Mouse (Mus musculus) ES-Bruce4 (cell line): ENCODE data around the gene Gzme. TPM values are rescaled to one million over a fixed set of nuclear protein-coding genes. Genes with fewer than 3 reads are reported as not detected.
"Not testable (repeated sequence)": the region's sequence is repeated elsewhere in the genome, so short reads cannot be mapped to it uniquely, and the experiment has no call there.

Experiments
- H3K27ac ChIP-seq: 2 replicates; pipeline ENCODE4 v1.5.1; 2012; ENCODE audit warnings: low read length, inconsistent platforms; ENCODE audit not compliant: insufficient read depth
- H3K27me3 ChIP-seq: 2 replicates; pipeline ENCODE4 v1.6.1; 2012; ENCODE audit warnings: mild to moderate bottlenecking, low read length, inconsistent platforms; ENCODE audit not compliant: control insufficient read depth, poor library complexity, insufficient read depth, severe bottlenecking
- H3K36me3 ChIP-seq: 2 replicates; pipeline ENCODE4 v1.6.1; 2012; ENCODE audit warnings: inconsistent platforms, mild to moderate bottlenecking, low read length, moderate library complexity; ENCODE audit not compliant: control insufficient read depth, poor library complexity, insufficient read depth, severe bottlenecking
- H3K4me1 ChIP-seq: one replicate; pipeline ENCODE4 v1.8.1; 2011; ENCODE audit warnings: low read length; ENCODE audit not compliant: control insufficient read depth, insufficient read depth
- H3K4me3 ChIP-seq: 2 replicates; pipeline ENCODE4 v1.5.1; 2011; ENCODE audit warnings: low read depth, mild to moderate bottlenecking, low read length
- H3K9ac ChIP-seq: 2 replicates; pipeline ENCODE4 v1.6.1; 2012; ENCODE audit warnings: low read depth, mild to moderate bottlenecking, inconsistent platforms; ENCODE audit not compliant: poor library complexity, severe bottlenecking
- H3K9me3 ChIP-seq: replicated peaks from 2 replicates; pipeline ENCODE4 v1.6.1; 2012; ENCODE audit warnings: mild to moderate bottlenecking, low read length, inconsistent platforms; ENCODE audit not compliant: control insufficient read depth, poor library complexity, insufficient read depth, severe bottlenecking
- CTCF ChIP-seq: IDR thresholded peaks from one replicate; pipeline ENCODE4 v1.8.1; 2011; ENCODE audit warnings: low read depth, low read length
- EP300 ChIP-seq: IDR thresholded peaks from 2 replicates; pipeline ENCODE4 v1.6.1; 2011; ENCODE audit warnings: low read depth, low read length; ENCODE audit not compliant: insufficient read depth
- POLR2A ChIP-seq: IDR thresholded peaks from one replicate; pipeline ENCODE4 v1.8.1; 2011; ENCODE audit warnings: low read length; ENCODE audit not compliant: insufficient read depth
- polyA plus RNA-seq: library from polyadenylated mRNA; stranded (reverse); fragments of >200 nt; gene quantifications from 2 replicates; pipeline ENCODE4 v1.2.4, GENCODE M21; 2011; ENCODE audit warnings: low read depth; ENCODE audit not compliant: missing spikeins, insufficient read depth, insufficient read length

Gene Gzme
- polyA plus RNA-seq: not detected in 2 replicates

GRCm38 (mm10) chr14:56120525-56120924, at the start of gene Gzme:
Gene Gzme (minus strand): TSS chr14:56120625.
- no peaks in the 10 kb centered on the region for H3K27me3 ChIP-seq
- no peaks in the 10 kb centered on the region for H3K9me3 ChIP-seq
- H3K4me1 ChIP-seq: no peaks in the 10 kb centered on the region
- H3K4me3 ChIP-seq: no peak within 1 kb of the TSS
- H3K9ac ChIP-seq: no peak within 1 kb of the TSS
- H3K36me3 ChIP-seq: no peaks in the 10 kb centered on the region
- TF ChIP-seq CTCF (no peak), POLR2A (no peak), EP300 (no peak)
- H3K27ac ChIP-seq: no peak within 1 kb of the TSS

- Histone ChIP-seq H3K4me3 (no peak overlapping the region), H3K27me3 (no peaks in the 10 kb centered on the region), H3K36me3 (no peaks in the 10 kb centered on the region), H3K9ac (no peak overlapping the region), H3K9me3 (no peaks in the 10 kb centered on the region), H3K4me1 (peaks cover 3% of the 10 kb centered on the region), H3K27ac (no peak overlapping the region)
- no peak for TF ChIP-seq POLR2A
- TF ChIP-seq EP300: no peak
- TF ChIP-seq CTCF: no peak
These were observed 47.6 kb upstream of the Gzme start for GRCm38 (mm10) chr14:56168009-56168408.

GRCm38 (mm10) chr14:56162109-56162508, 41.7 kb upstream of the Gzme start:
- H3K4me1 ChIP-seq: peaks cover 3% of the 10 kb centered on the region
- TF ChIP-seq POLR2A (no peak), CTCF (no peak), EP300 (no peak)

GRCm38 (mm10) chr14:56159479-56159878, 39.1 kb upstream of the Gzme start, which contains the start of gene Gzmg:
Gene Gzmg (minus strand): TSS chr14:56159579.
- H3K9me3 ChIP-seq, H3K27me3 ChIP-seq, H3K27ac ChIP-seq, H3K9ac ChIP-seq, H3K4me1 ChIP-seq, H3K36me3 ChIP-seq, H3K4me3 ChIP-seq: not testable (repeated sequence)

More at GRCm38 (mm10) chr14:56162109-56162508, 41.7 kb upstream of the Gzme start:
- Histone ChIP-seq H3K9me3 (no peaks in the 10 kb centered on the region), H3K9ac (no peak overlapping the region), H3K27me3 (no peaks in the 10 kb centered on the region; the same call in 1 of the 2 replicates), H3K36me3 (no peaks in the 10 kb centered on the region), H3K27ac (no peak overlapping the region), H3K4me3 (no peak overlapping the region)

GRCm38 (mm10) chr14:56155340-56155739, 34.9 kb upstream of the Gzme start:
- no peaks in the 10 kb centered on the region; the same call in none of the 2 replicates for H3K27me3 ChIP-seq
- no peak overlapping the region for H3K4me3 ChIP-seq
- H3K9me3 ChIP-seq: no peaks in the 10 kb centered on the region
- no peak overlapping the region for H3K27ac ChIP-seq
- no peaks in the 10 kb centered on the region for H3K4me1 ChIP-seq
- TF ChIP-seq CTCF (peak; percentile 21), POLR2A (no peak)
- no peaks in the 10 kb centered on the region for H3K36me3 ChIP-seq
- no peak overlapping the region for H3K9ac ChIP-seq

GRCm38 (mm10) chr14:56133675-56134074, 13.2 kb upstream of the Gzme start:
- H3K27ac ChIP-seq, H3K9me3 ChIP-seq, H3K9ac ChIP-seq, H3K27me3 ChIP-seq, H3K36me3 ChIP-seq, H3K4me3 ChIP-seq, H3K4me1 ChIP-seq: not testable (repeated sequence)

- H3K9ac ChIP-seq, H3K4me3 ChIP-seq, H3K4me1 ChIP-seq, H3K27ac ChIP-seq, H3K27me3 ChIP-seq, H3K9me3 ChIP-seq, H3K36me3 ChIP-seq: not testable (repeated sequence)
These were observed 12.1 kb upstream of the Gzme start, which contains the start of gene Gzmd for GRCm38 (mm10) chr14:56132508-56132907. Gene Gzmd (minus strand): TSS chr14:56132608.
